Mouse (Mus musculus): ENCODE results near the gene Smpd1.

The Smpd1 gene

GRCm38 (mm10) chr7:105562317-105562716 lies 8.2 kb downstream of the Smpd1 start:
- no peak for DNase-seq (ENCODE audit: low read depth, low spot score)

GRCm38 (mm10) chr7:105563367-105563766 lies 9.2 kb downstream of the Smpd1 start:
- no peak for DNase-seq (ENCODE audit: low read depth, low spot score)

GRCm38 (mm10) chr7:105565071-105565836 lies 11.1 kb downstream of the Smpd1 start:
- DNase-seq (ENCODE audit: low read depth, low spot score): no peak

- no peak for DNase-seq (ENCODE audit: low read depth, low spot score)
These were observed 14.4 kb downstream of the Smpd1 start for GRCm38 (mm10) chr7:105568583-105568982.

- peak; percentile 56 for DNase-seq (ENCODE audit: low read depth, low spot score)
These were observed 14.9 kb downstream of the Smpd1 start for GRCm38 (mm10) chr7:105568988-105569471.

GRCm38 (mm10) chr7:105569512-105570496 lies 15.6 kb downstream of the Smpd1 start:
- no peak for DNase-seq (ENCODE audit: low read depth, low spot score)

- DNase-seq (ENCODE audit: low read depth, low spot score): no peak
These were observed 16.6 kb downstream of the Smpd1 start for GRCm38 (mm10) chr7:105570756-105571155.

GRCm38 (mm10) chr7:105572949-105573348 lies 18.8 kb downstream of the Smpd1 start:
- no peak for DNase-seq (ENCODE audit: low read depth, low spot score)

GRCm38 (mm10) chr7:105574537-105574936 lies 20.4 kb downstream of the Smpd1 start:
- DNase-seq (ENCODE audit: low read depth, low spot score): no peak

GRCm38 (mm10) chr7:105576166-105576748 lies 22.1 kb downstream of the Smpd1 start:
- no peak for DNase-seq (ENCODE audit: low read depth, low spot score)

- DNase-seq (ENCODE audit: low read depth, low spot score): no peak
These were observed 23.3 kb downstream of the Smpd1 start for GRCm38 (mm10) chr7:105577377-105577871.

- DNase-seq (ENCODE audit: low read depth, low spot score): no peak
These were observed 24.3 kb downstream of the Smpd1 start for GRCm38 (mm10) chr7:105578481-105578880.

GRCm38 (mm10) chr7:105580627-105581089 lies 26.5 kb downstream of the Smpd1 start:
- DNase-seq (ENCODE audit: low read depth, low spot score): peak; percentile 51

- DNase-seq (ENCODE audit: low read depth, low spot score): peak; percentile 87
These were observed 27.0 kb downstream of the Smpd1 start, which contains the start of gene Apbb1 for GRCm38 (mm10) chr7:105581094-105581703. Gene Apbb1, minus strand, starts transcription at chr7:105581653.

- no peak for DNase-seq (ENCODE audit: low read depth, low spot score)
These were observed 27.8 kb downstream of the Smpd1 start for GRCm38 (mm10) chr7:105581959-105582358.

- DNase-seq (ENCODE audit: low read depth, low spot score): no peak
These were observed 34.3 kb downstream of the Smpd1 start for GRCm38 (mm10) chr7:105588325-105588912.

GRCm38 (mm10) chr7:105590097-105590496 lies 35.9 kb downstream of the Smpd1 start:
- peak; percentile 54 for DNase-seq (ENCODE audit: low read depth, low spot score)

- DNase-seq (ENCODE audit: low read depth, low spot score): peak; percentile 89
These were observed 48.9 kb downstream of the Smpd1 start for GRCm38 (mm10) chr7:105602860-105603623.

Data from ZHBTc4 (cell line).